Mouse (Mus musculus): ENCODE results near the gene Eif2ak2. TPM values are rescaled to one million over a fixed set of nuclear protein-coding genes. Genes with fewer than 3 reads are reported as not detected.

Gene Eif2ak2
- polyA plus RNA-seq (2016; fragmentation: Nextera tagmentation; extraction: Ambion mirVana): 6.0 and 7.6 TPM in 2 replicates

DNA sequence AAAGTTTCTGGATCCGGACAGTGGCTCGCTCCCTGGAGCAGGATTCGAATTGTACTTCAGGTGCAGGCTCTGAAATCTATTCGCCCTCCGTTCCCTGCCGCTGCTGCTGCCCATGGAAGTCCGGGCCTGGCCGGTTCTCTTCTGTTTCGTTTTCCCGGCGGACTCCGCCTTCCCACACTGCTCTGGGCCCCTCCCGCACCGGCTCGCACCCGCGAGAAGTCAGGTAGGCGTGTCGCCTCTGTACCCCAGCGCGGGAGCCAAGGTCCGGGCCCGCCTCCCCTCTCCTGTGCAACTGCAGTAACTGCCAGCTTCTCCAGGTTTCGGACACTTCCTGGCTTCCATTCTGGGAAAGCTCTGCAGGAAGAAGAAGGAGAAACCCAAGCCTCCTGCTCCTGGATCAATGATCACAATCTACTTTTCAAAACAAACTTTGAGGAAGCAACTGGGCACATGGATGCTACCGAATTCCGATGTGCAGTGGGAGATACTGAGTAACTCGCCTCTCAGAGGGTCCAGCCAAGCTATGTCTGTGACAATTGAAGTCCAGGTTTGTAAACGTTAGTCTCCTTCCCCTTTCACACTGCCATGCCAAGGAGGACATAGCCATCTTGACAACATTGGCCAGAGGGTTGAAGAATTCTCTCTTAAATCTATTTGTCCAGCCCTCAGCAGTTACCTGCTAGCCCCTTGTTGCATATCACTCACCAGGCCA, at the start of gene Eif2ak2:
TSS of gene Eif2ak2 (minus strand) at position 173 of the 712 bp plus-strand sequence.
- Histone ChIP-seq H3K36me3 (replicated peaks) (peaks cover 7% of the 10 kb centered on the region), H3K4me1 (peaks cover 18% of the 10 kb centered on the region), H3K27me3 (replicated peaks; ENCODE audit: low read depth, poor library complexity, severe bottlenecking) (no peaks in the 10 kb centered on the region), H3K4me3 (peak within 1 kb of the TSS; percentile 71), H3K9me3 (no peaks in the 10 kb centered on the region), H3K27ac (replicated peaks) (peak within 1 kb of the TSS; percentile 86)
- WGBS: 3% methylated on average over 28 of the region's 28 CpGs
- peak; percentile 90 for DNase-seq (ENCODE audit: low spot score)

DNA sequence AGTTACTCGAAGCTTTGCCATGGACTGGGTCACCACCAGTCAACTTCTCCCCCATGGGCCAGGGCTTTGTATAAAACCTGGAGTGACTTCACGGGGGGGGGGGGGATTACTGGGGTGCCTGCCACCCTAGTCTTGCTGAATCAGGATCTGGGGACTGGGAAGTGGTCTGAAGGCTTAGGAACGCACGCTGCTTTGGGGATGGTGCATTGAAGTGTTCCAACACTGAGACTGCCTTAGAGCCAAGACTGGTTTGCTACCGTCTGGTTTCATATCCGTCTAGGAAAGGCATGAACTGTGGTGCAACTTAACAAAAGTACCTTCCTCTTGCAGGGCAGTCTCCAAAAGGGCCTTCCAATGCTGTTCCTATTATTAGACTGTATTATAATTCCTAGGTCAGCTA, 35.3 kb upstream of the Eif2ak2 start:
- Histone ChIP-seq H3K4me3 (peak overlapping the region; percentile 70; the same call in 1 of the 2 replicates), H3K27ac (replicated peaks) (no peak overlapping the region), H3K9me3 (no peaks in the 10 kb centered on the region), H3K36me3 (replicated peaks) (peaks cover 52% of the 10 kb centered on the region), H3K27me3 (replicated peaks; ENCODE audit: low read depth, poor library complexity, severe bottlenecking) (no peaks in the 10 kb centered on the region), H3K4me1 (peaks cover 18% of the 10 kb centered on the region)
- WGBS: 53% methylated on average over 6 of the region's 6 CpGs
- no peak for DNase-seq (ENCODE audit: low spot score)

DNA sequence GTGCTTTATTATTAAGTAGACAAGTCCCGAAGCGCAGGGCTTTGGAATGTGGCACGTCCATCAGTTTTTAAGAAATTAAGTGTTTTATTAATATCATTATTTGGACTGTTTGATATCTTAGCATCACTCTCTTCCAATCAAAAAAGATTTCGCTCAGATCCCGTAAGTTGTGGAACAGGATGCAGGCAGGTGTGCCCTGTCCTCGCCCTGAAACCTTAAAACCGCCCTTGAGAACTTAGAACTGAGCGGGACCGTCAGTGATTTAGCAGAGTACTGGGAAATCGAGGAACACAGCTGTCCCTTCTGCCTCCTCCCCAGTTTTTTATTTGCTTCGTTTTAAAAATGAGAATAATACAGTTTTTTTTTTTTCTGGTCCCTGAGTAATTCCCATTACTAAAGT, 34.5 kb upstream of the Eif2ak2 start:
- Histone ChIP-seq H3K27me3 (replicated peaks; ENCODE audit: low read depth, poor library complexity, severe bottlenecking) (no peaks in the 10 kb centered on the region), H3K36me3 (replicated peaks) (peaks cover 44% of the 10 kb centered on the region), H3K27ac (replicated peaks) (peak overlapping the region; percentile 87), H3K4me3 (peak overlapping the region; percentile 70), H3K4me1 (peaks cover 20% of the 10 kb centered on the region), H3K9me3 (no peaks in the 10 kb centered on the region)
- 3% methylated on average over 11 of the region's 11 CpGs for WGBS
- DNase-seq (ENCODE audit: low spot score): no peak

DNA sequence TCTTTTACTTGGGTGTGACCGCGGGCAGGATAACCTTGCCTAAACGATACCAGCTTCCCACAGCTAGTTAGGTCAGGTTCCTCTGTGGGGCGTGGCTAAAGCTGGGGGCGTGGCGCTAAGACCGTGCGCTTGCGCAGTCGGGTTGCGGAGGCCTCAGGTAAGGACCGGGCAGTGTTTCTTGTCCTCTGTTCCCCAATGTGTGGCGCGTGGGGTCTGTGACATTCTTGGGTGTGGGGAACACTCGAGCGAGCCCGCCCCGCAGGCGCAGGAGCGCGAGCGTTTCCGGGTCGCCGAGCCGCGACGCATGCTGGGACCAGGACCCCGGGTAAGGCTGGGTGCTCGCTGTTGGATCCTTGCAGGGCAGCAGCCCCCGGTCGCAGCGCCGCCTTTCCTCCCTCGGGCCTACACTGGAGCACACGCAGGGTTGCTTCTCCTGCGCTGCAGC, 34.0 kb upstream of the Eif2ak2 start, which contains the start of gene Cebpzos:
TSS of gene Cebpzos (plus strand) at position 132 of the 445 bp plus-strand sequence.
- peak; percentile 92 for DNase-seq (ENCODE audit: low spot score)
- Histone ChIP-seq H3K27me3 (replicated peaks; ENCODE audit: low read depth, poor library complexity, severe bottlenecking) (no peaks in the 10 kb centered on the region), H3K4me1 (peaks cover 20% of the 10 kb centered on the region), H3K9me3 (no peaks in the 10 kb centered on the region), H3K4me3 (peak within 1 kb of the TSS; percentile 70), H3K27ac (replicated peaks) (peak within 1 kb of the TSS; percentile 87), H3K36me3 (replicated peaks) (peaks cover 38% of the 10 kb centered on the region)
- WGBS: under 1% methylated on average over 37 of the region's 37 CpGs

DNA sequence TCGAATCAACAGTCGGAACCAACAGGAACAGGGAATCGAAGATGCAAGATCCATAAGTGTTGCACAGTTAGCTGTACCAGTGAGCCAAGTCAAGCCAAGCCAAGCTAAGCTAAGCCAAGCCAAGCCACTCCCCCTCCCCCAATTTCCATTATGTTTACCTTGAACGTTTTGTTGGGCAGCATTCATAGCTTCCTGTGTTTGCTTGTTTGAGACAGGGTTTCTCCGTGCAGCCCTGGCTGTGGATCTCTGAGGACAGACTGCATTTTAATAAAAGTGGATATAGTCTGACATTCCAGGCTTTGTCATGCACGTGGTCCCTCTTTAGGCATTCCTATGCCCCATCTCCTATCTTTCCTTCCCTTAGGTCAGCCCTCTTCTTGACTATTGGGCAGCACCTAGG, 33.4 kb upstream of the Eif2ak2 start:
- H3K36me3 ChIP-seq (replicated peaks): peaks cover 32% of the 10 kb centered on the region
- peak overlapping the region; percentile 70 for H3K4me3 ChIP-seq
- peaks cover 20% of the 10 kb centered on the region for H3K4me1 ChIP-seq
- peak overlapping the region; percentile 87 for H3K27ac ChIP-seq (replicated peaks)
- DNase-seq (ENCODE audit: low spot score): no peak
- H3K9me3 ChIP-seq: no peaks in the 10 kb centered on the region
- H3K27me3 ChIP-seq (replicated peaks; ENCODE audit: low read depth, poor library complexity, severe bottlenecking): no peaks in the 10 kb centered on the region
- 56% methylated on average over 6 of the region's 6 CpGs for WGBS

DNA sequence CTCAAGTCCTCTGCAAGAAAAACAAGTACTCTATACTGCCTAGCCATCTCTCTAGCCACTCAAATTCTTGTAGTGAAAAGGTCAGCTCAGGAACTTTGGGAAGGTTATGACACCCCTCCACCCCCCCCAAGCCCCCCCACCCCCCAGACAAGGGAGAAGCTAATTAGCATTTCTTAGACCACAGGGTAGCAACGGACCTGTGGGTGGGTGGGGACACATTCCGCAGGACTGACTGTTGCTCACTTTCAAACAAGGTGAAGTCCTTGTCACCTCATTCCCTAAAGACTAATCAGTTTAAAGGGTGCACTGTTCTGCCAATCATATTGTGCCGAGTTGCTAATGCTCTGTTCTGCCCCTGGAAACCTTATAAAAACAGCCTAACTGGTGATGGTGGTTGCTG, 31.5 kb upstream of the Eif2ak2 start:
- no peak overlapping the region for H3K27ac ChIP-seq (replicated peaks)
- H3K4me3 ChIP-seq: no peak overlapping the region
- H3K36me3 ChIP-seq (replicated peaks): peaks cover 14% of the 10 kb centered on the region
- WGBS: 78% methylated on average over 3 of the region's 3 CpGs
- H3K27me3 ChIP-seq (replicated peaks; ENCODE audit: low read depth, poor library complexity, severe bottlenecking): no peaks in the 10 kb centered on the region
- H3K9me3 ChIP-seq: no peaks in the 10 kb centered on the region
- H3K4me1 ChIP-seq: peaks cover 20% of the 10 kb centered on the region
- no peak for DNase-seq (ENCODE audit: low spot score)

DNA sequence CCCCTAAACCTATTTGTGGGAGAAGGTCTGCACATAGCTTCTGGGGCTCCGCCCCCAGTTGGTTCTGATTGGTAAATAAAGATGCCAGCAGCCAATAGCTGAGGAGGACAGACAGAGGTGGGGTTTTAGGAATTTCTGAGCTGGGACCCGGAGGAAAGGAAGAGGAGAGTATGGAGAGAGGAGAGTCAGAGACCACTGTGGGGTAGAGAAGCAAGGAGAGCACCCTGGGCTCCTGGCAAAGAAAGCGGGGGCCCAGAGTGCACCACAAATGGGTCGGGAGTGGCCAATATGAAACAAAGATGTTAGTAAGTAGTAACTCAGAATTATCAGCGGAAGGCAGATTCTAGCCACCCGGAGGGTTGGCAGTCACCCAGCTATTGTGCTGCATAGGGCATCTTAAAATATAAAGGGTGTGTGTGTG, 30.5 kb upstream of the Eif2ak2 start:
- Histone ChIP-seq H3K27me3 (replicated peaks; ENCODE audit: low read depth, poor library complexity, severe bottlenecking) (no peaks in the 10 kb centered on the region), H3K4me1 (peaks cover 20% of the 10 kb centered on the region), H3K27ac (replicated peaks) (peak overlapping the region; percentile 25; the same call in 1 of the 2 replicates), H3K36me3 (replicated peaks) (0 out of 2 replicates have a peak, but pooled peaks cover 3% of the 10 kb centered on the region), H3K9me3 (no peaks in the 10 kb centered on the region), H3K4me3 (peak overlapping the region; percentile 50)
- 38% methylated on average over 6 of the region's 6 CpGs for WGBS
- DNase-seq (ENCODE audit: low spot score): peak; percentile 42

DNA sequence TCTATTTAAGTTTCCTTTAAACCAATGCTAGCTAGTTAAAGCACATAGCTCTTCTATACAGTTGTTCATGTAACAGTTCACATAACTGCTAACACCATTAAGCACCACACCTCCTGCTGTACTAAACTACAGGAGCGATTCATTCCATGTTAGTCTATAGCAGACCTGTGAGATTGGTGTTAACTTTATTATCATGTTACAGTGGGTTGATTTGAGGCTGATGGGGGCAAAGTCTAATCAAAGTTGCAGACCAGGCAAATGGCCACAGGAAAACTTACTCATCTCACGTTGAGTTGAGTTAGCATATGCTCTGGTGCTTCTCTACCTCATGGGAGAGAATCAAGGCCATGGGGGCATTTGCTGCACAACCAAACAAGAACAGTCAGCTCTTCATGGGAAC, 27.0 kb upstream of the Eif2ak2 start:
- DNase-seq (ENCODE audit: low spot score): no peak
- Histone ChIP-seq H3K27me3 (replicated peaks; ENCODE audit: low read depth, poor library complexity, severe bottlenecking) (no peaks in the 10 kb centered on the region), H3K4me1 (peaks cover 12% of the 10 kb centered on the region; the same call in 1 of the 2 replicates), H3K9me3 (no peaks in the 10 kb centered on the region), H3K36me3 (replicated peaks) (no peaks in the 10 kb centered on the region), H3K27ac (replicated peaks) (no peak overlapping the region), H3K4me3 (no peak overlapping the region)
- 77% methylated on average over 2 of the region's 2 CpGs for WGBS

DNA sequence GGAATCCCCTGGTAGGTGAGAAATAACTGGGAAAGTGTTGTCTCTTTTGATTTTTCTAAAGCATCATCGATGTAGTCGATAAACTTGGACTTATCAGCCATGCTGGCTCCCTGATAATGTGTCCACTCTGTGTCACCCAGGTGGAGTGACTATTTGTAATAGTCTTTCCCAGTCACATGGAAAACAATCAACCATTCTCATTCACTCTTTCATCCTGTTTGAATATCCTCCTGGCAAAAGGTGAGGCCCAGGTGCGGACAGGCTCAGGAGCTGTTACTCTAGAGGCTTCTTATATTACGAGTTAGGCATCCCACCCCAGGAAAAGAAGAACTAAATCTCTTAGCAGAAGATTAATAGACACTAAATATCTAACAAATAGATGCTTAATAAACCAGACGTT, 24.5 kb upstream of the Eif2ak2 start, which contains the start of gene Sult6b1:
TSS of gene Sult6b1 (minus strand) at position 101 of the 400 bp plus-strand sequence.
- 88% methylated on average over 5 of the region's 5 CpGs for WGBS
- no peak for DNase-seq (ENCODE audit: low spot score)
- Histone ChIP-seq H3K9me3 (no peaks in the 10 kb centered on the region), H3K27me3 (replicated peaks; ENCODE audit: low read depth, poor library complexity, severe bottlenecking) (no peaks in the 10 kb centered on the region), H3K36me3 (replicated peaks) (no peaks in the 10 kb centered on the region), H3K4me3 (no peak within 1 kb of the TSS), H3K4me1 (peaks cover 5% of the 10 kb centered on the region; the same call in 1 of the 2 replicates), H3K27ac (replicated peaks) (no peak within 1 kb of the TSS)

DNA sequence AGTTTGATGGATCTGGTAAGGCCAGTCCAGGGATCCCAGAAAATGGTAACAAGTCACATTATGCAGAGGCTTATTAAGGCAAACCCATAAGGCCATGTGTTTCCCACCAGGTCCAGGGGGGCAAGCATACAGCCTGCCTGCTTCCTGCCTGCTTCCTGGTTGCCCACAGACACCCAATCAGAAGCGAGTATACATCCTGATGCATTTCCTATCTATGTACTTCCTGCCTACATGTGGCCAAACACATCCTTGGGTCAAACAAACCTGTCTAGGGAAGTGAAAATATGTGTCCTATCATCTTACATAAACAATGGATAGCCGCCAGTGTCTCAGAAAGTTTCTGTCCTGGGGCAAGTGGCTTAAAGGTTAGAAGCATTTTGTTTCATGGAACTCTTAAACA, 20.8 kb upstream of the Eif2ak2 start:
- no peak for DNase-seq (ENCODE audit: low spot score)
- peaks cover 5% of the 10 kb centered on the region; the same call in 1 of the 2 replicates for H3K4me1 ChIP-seq
- WGBS: 82% methylated on average over 2 of the region's 2 CpGs
- no peaks in the 10 kb centered on the region for H3K27me3 ChIP-seq (replicated peaks; ENCODE audit: low read depth, poor library complexity, severe bottlenecking)
- H3K27ac ChIP-seq (replicated peaks): no peak overlapping the region
- no peaks in the 10 kb centered on the region for H3K9me3 ChIP-seq
- no peaks in the 10 kb centered on the region for H3K36me3 ChIP-seq (replicated peaks)
- H3K4me3 ChIP-seq: no peak overlapping the region

DNA sequence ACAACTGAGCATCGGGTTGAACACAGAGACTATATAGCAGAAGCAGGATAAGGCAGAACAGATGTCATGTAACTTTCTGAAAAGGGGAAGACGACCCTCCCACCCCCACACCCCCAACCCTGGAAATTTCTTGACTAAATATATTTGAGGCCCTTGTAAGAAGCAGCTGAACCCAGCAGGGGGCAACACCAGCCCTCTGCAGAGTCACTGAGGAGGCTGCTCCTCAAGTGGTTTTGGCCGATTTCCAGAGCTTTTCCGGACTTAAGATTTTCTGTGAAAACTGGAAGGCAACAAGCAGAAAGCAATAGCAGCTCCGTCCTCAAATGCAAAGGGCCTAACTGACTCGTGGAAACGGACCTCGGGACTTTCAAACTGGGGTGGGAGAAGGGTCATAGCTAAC, 13.0 kb upstream of the Eif2ak2 start:
- Histone ChIP-seq H3K36me3 (replicated peaks) (no peaks in the 10 kb centered on the region), H3K27ac (replicated peaks) (no peak overlapping the region), H3K27me3 (replicated peaks; ENCODE audit: low read depth, poor library complexity, severe bottlenecking) (no peaks in the 10 kb centered on the region), H3K4me3 (no peak overlapping the region), H3K4me1 (no peaks in the 10 kb centered on the region; the same call in 1 of the 2 replicates), H3K9me3 (no peaks in the 10 kb centered on the region)
- 52% methylated on average over 8 of the region's 8 CpGs for WGBS
- DNase-seq (ENCODE audit: low spot score): peak; percentile 46

DNA sequence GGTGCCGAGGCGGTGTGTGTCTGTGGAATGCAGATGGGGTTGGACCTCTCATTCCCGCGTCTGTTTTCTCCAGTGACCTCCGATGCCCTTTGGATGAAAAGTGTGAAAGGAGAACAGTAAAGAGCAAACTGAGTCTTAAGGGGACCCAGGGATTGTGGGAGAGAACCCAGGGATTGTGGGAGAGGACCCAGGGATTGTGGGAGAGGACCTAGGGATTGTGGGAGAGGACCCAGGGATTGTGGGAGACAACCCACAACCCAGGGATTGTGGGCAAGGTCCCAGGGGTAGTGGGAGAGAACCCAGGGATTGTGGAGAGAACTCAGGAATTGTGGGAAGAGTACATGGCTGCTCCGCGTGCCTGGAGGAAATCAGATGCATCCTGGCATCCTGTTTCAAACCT, 12.6 kb upstream of the Eif2ak2 start:
- H3K9me3 ChIP-seq: no peaks in the 10 kb centered on the region
- DNase-seq (ENCODE audit: low spot score): no peak
- no peaks in the 10 kb centered on the region for H3K27me3 ChIP-seq (replicated peaks; ENCODE audit: low read depth, poor library complexity, severe bottlenecking)
- WGBS: 82% methylated on average over 7 of the region's 7 CpGs
- no peaks in the 10 kb centered on the region; the same call in 1 of the 2 replicates for H3K4me1 ChIP-seq
- no peak overlapping the region for H3K27ac ChIP-seq (replicated peaks)
- H3K36me3 ChIP-seq (replicated peaks): no peaks in the 10 kb centered on the region
- no peak overlapping the region for H3K4me3 ChIP-seq

DNA sequence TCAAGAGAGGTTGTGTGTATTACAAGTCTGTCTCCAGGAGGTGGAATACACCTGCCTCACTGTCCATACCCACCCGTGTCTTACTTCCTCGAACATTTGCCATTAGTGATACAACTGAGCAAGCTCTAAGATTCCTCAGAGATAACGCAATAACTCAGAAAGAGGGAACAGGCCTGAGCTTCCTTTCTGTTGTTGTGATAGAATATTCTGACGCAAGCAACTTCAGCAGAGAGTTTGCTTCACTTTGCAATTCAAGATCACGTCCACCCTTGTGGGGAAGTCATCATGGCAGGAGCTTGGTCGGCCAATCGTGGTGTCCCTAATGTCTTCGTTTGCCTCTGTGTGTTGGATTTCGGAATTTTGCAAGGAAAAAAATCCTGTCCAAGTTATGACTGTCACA, 8.6 kb upstream of the Eif2ak2 start:
- Histone ChIP-seq H3K36me3 (replicated peaks) (no peaks in the 10 kb centered on the region), H3K27me3 (replicated peaks; ENCODE audit: low read depth, poor library complexity, severe bottlenecking) (no peaks in the 10 kb centered on the region), H3K9me3 (no peaks in the 10 kb centered on the region), H3K27ac (replicated peaks) (no peak overlapping the region), H3K4me1 (no peaks in the 10 kb centered on the region; the same call in 1 of the 2 replicates), H3K4me3 (no peak overlapping the region)
- no peak for DNase-seq (ENCODE audit: low spot score)
- 81% methylated on average over 9 of the region's 9 CpGs for WGBS
